Mouse (Mus musculus) G1E (cell line): ENCODE measurements around the gene Itpr3. TPM values are rescaled to one million over a fixed set of nuclear protein-coding genes. Genes with fewer than 3 reads are reported as not detected.

Experiments used
- ATAC-seq: 2 replicates; pipeline ENCODE4 v1.8.0; 2016; ENCODE audit warnings: mild to moderate bottlenecking; ENCODE audit not compliant: insufficient number of reproducible peaks, poor library complexity, low FRiP score, severe bottlenecking; ENCODE audit errors: extremely low read depth
- DNase-seq: peaks from one replicate; pipeline ENCODE4 v3.0.0; 2012; ENCODE audit warnings: low spot score
- H3K27me3 ChIP-seq: 2 replicates; pipeline ENCODE4 v1.6.1; 2012; ENCODE audit warnings: mild to moderate bottlenecking, low read length, inconsistent platforms; ENCODE audit not compliant: insufficient read depth
- H3K36me3 ChIP-seq: replicated peaks from 2 replicates; pipeline ENCODE3; 2012; ENCODE audit warnings: mild to moderate bottlenecking, inconsistent platforms
- H3K4me1 ChIP-seq: 2 replicates; pipeline ENCODE4 v1.6.1; 2012; ENCODE audit warnings: low read depth, low read length, inconsistent platforms, mixed read lengths; ENCODE audit not compliant: insufficient read depth
- H3K4me3 ChIP-seq: 2 replicates; pipeline ENCODE4 v1.5.1; 2012; ENCODE audit warnings: low read depth, mild to moderate bottlenecking, inconsistent platforms, low read length, moderate library complexity, mixed read lengths
- H3K9me3 ChIP-seq: replicated peaks from 2 replicates; pipeline ENCODE4 v1.6.1; 2012; ENCODE audit warnings: inconsistent platforms
- CTCF ChIP-seq: IDR thresholded peaks from 2 replicates; pipeline ENCODE4 v1.5.1; 2012; ENCODE audit warnings: low read depth, low read length, inconsistent platforms, mixed read lengths
- GATA1 ChIP-seq: IDR thresholded peaks from 2 replicates; pipeline ENCODE4 v1.6.1; 2012; ENCODE audit warnings: borderline replicate concordance, low read length, inconsistent platforms, mixed read lengths
- GATA2 ChIP-seq: IDR thresholded peaks from 2 replicates; pipeline ENCODE4 v1.6.1; 2012; ENCODE audit warnings: low read depth, low read length, inconsistent platforms, borderline replicate concordance
- POLR2AphosphoS5 ChIP-seq: IDR thresholded peaks from 2 replicates; pipeline ENCODE4 v1.6.1; 2012; ENCODE audit warnings: low read depth, low read length, inconsistent platforms; ENCODE audit not compliant: insufficient replicate concordance
- TAL1 ChIP-seq: conservative IDR thresholded peaks from 2 replicates; pipeline ENCODE4 v1.6.1; 2012; ENCODE audit warnings: low read depth, low read length, inconsistent platforms, mixed read lengths
- polyA plus RNA-seq: library from polyadenylated mRNA; stranded (reverse); fragments of >175 nt; gene quantifications from 2 replicates; pipeline ENCODE4 v1.2.3, GENCODE M21; 2012
- total RNA-seq, 2 experiments: library from RNA; stranded (forward) in 1 of 2; stranded (reverse) in 1 of 2; fragments of 200-1000 nt in 1 of 2; fragments of >200 nt in 1 of 2; fragmentation: Nextera tagmentation in 1 of 2; gene quantifications; 2 replicates each; pipeline ENCODE4 v1.2.3; 2014 to 2017

Itpr3 gene
- total and polyA plus RNA-seq, 3 experiments = 3.2 to 6.9 (median 4.9) TPM

- 0 out of 2 replicates have a peak, but pooled peaks cover 3% of the 10 kb centered on the region for H3K9me3 ChIP-seq
- TF ChIP-seq TAL1 (no peak), GATA2 (no peak), CTCF (no peak)
- no peak overlapping the region for H3K4me3 ChIP-seq
- peaks cover 48% of the 10 kb centered on the region for H3K36me3 ChIP-seq
- peaks cover 20% of the 10 kb centered on the region; the same call in 1 of the 2 replicates for H3K27me3 ChIP-seq
- H3K4me1 ChIP-seq = peaks cover 13% of the 10 kb centered on the region
- no peak for DNase-seq
- ATAC-seq = no peak
Observed at GRCm38 (mm10) chr17:27072363-27072762, 15.3 kb downstream of the Itpr3 start.

GRCm38 (mm10) chr17:27073126-27073525, 16.0 kb downstream of the Itpr3 start:
- peaks cover 50% of the 10 kb centered on the region for H3K36me3 ChIP-seq
- peaks cover 20% of the 10 kb centered on the region; the same call in 1 of the 2 replicates for H3K27me3 ChIP-seq
- H3K9me3 ChIP-seq = peaks cover 8% of the 10 kb centered on the region
- ATAC-seq (no peak), DNase-seq (no peak)
- H3K4me1 ChIP-seq = peaks cover 13% of the 10 kb centered on the region
- H3K4me3 ChIP-seq = no peak overlapping the region
- TF ChIP-seq GATA2 (no peak), POLR2AphosphoS5 (no peak), TAL1 (no peak), GATA1 (no peak), CTCF (no peak)

GRCm38 (mm10) chr17:27073778-27074177, 16.7 kb downstream of the Itpr3 start:
- no peak for TF ChIP-seq GATA2
- no peak for TF ChIP-seq CTCF
- TF ChIP-seq POLR2AphosphoS5 = no peak
- no peak for TF ChIP-seq TAL1
- TF ChIP-seq GATA1 = no peak
- H3K36me3 ChIP-seq = peaks cover 53% of the 10 kb centered on the region
- H3K27me3 ChIP-seq = peaks cover 20% of the 10 kb centered on the region; the same call in 1 of the 2 replicates
- H3K9me3 ChIP-seq = peaks cover 8% of the 10 kb centered on the region
- ATAC-seq (no peak), DNase-seq (no peak)
- no peak overlapping the region for H3K4me3 ChIP-seq
- peaks cover 16% of the 10 kb centered on the region for H3K4me1 ChIP-seq

GRCm38 (mm10) chr17:27074236-27074635, 17.1 kb downstream of the Itpr3 start:
- DNase-seq = no peak

GRCm38 (mm10) chr17:27074849-27075745, 18.0 kb downstream of the Itpr3 start:
- Histone ChIP-seq H3K4me3 (no peak overlapping the region), H3K9me3 (peaks cover 8% of the 10 kb centered on the region), H3K27me3 (peaks cover 22% of the 10 kb centered on the region; the same call in 1 of the 2 replicates), H3K36me3 (peaks cover 52% of the 10 kb centered on the region), H3K4me1 (peaks cover 18% of the 10 kb centered on the region)
- no peak for DNase-seq
- TF ChIP-seq POLR2AphosphoS5 = no peak
- TF ChIP-seq GATA1 = no peak
- no peak for TF ChIP-seq TAL1
- no peak for TF ChIP-seq GATA2
- TF ChIP-seq CTCF = no peak
- ATAC-seq = no peak

More at GRCm38 (mm10) chr17:27074236-27074635, 17.1 kb downstream of the Itpr3 start:
- peaks cover 17% of the 10 kb centered on the region for H3K4me1 ChIP-seq
- TF ChIP-seq TAL1 (no peak), GATA2 (no peak), GATA1 (no peak), POLR2AphosphoS5 (no peak), CTCF (no peak)
- H3K9me3 ChIP-seq = peaks cover 8% of the 10 kb centered on the region
- no peak overlapping the region for H3K4me3 ChIP-seq
- no peak for ATAC-seq
- H3K36me3 ChIP-seq = peaks cover 53% of the 10 kb centered on the region
- peaks cover 20% of the 10 kb centered on the region; the same call in 1 of the 2 replicates for H3K27me3 ChIP-seq

GRCm38 (mm10) chr17:27077133-27077532, 20.0 kb downstream of the Itpr3 start:
- TF ChIP-seq TAL1 (no peak), CTCF (peak; percentile 44)

More at GRCm38 (mm10) chr17:27077133-27077532, 20.0 kb downstream of the Itpr3 start:
- H3K4me1 ChIP-seq = peaks cover 34% of the 10 kb centered on the region
- no peak for ATAC-seq
- H3K36me3 ChIP-seq = peaks cover 56% of the 10 kb centered on the region
- H3K27me3 ChIP-seq = peaks cover 14% of the 10 kb centered on the region; the same call in 1 of the 2 replicates
- peaks cover 8% of the 10 kb centered on the region for H3K9me3 ChIP-seq
- no peak overlapping the region for H3K4me3 ChIP-seq
- no peak for DNase-seq
